Mouse (Mus musculus) heart, postnatal 0 days (tissue): ENCODE data around the gene Krtap24-1. TPM values are rescaled to one million over a fixed set of nuclear protein-coding genes. Genes with fewer than 3 reads are reported as not detected.

ENCODE experiments used
- ATAC-seq: fragments of 200-750 bp; cut with Nextera tagmentation; 2 replicates; pipeline ENCODE4 v1.8.0; 2017; ENCODE audit warnings: low read depth, moderate number of reproducible peaks, moderate library complexity; ENCODE audit not compliant: insufficient read depth
- DNase-seq: peaks from one replicate; pipeline ENCODE4 v3.0.0-alpha.2; 2016; ENCODE audit warnings: low spot score
- H3K27ac ChIP-seq: fragments of 300-500 bp; sonication (generic); 2 replicates; pipeline ENCODE4 v1.5.1; 2014; ENCODE audit warnings: low read depth, mild to moderate bottlenecking
- H3K27me3 ChIP-seq: fragments of 300-500 bp; sonication (generic); 2 replicates; pipeline ENCODE4 v1.6.1; 2014; ENCODE audit warnings: low read length, mixed read lengths; ENCODE audit not compliant: control insufficient read depth, insufficient read depth
- H3K36me3 ChIP-seq: fragments of 300-500 bp; sonication (generic); replicated peaks from 2 replicates; pipeline ENCODE4 v1.6.1; 2014; ENCODE audit warnings: low read length, mixed read lengths; ENCODE audit not compliant: control insufficient read depth, insufficient read depth
- H3K4me1 ChIP-seq: fragments of 300-500 bp; sonication (generic); 2 replicates; pipeline ENCODE4 v1.6.1; 2014; ENCODE audit warnings: antibody characterized with exemption; ENCODE audit not compliant: control insufficient read depth, insufficient read depth
- H3K4me2 ChIP-seq: fragments of 300-500 bp; sonication (generic); 2 replicates; pipeline ENCODE4 v1.6.1; 2014; ENCODE audit warnings: low read depth, mild to moderate bottlenecking, low read length, moderate library complexity
- H3K4me3 ChIP-seq: fragments of 300-500 bp; sonication (generic); 2 replicates; pipeline ENCODE4 v1.5.1; 2014; ENCODE audit warnings: low read depth, low read length
- H3K9ac ChIP-seq: fragments of 300-500 bp; sonication (generic); replicated peaks from 2 replicates; pipeline ENCODE4 v1.6.1; 2014; ENCODE audit warnings: low read depth, low read length, mixed read lengths
- H3K9me3 ChIP-seq: fragments of 300-500 bp; sonication (generic); replicated peaks from 2 replicates; pipeline ENCODE4 v1.6.1; 2016; ENCODE audit warnings: low read length; ENCODE audit not compliant: control insufficient read depth
- CTCF ChIP-seq: IDR thresholded peaks from 2 replicates; pipeline ENCODE4 v1.5.1; 2016; ENCODE audit warnings: antibody characterized with exemption, control low read depth, low read depth
- EP300 ChIP-seq: IDR thresholded peaks from 2 replicates; pipeline ENCODE4 v1.6.1; 2016; ENCODE audit warnings: antibody characterized with exemption, low read depth
- WGBS: fragments of 180-500 bp; shearing (Covaris S2); extraction: QIAGEN DNeasy Blood & Tissue Kit; methylation state at CpG from one replicate; pipeline ENCODE4 v1.1.7; 2014; 5-methylcytosine and 5-hydroxymethylcytosine counted together
- polyA plus RNA-seq: library from polyadenylated mRNA; unstranded; fragments of >200 nt; fragmentation: Nextera tagmentation; extraction: Ambion mirVana; gene quantifications from 2 replicates; pipeline ENCODE4 v1.2.1, GENCODE M21; 2015
- total RNA-seq: library from RNA; depleted of rRNA; stranded (reverse); fragments of >200 nt; gene quantifications from 2 replicates; pipeline ENCODE4 v1.2.3, GENCODE M21; 2014; ENCODE audit warnings: low replicate concordance

Gene Krtap24-1
- total and polyA plus RNA-seq, 2 experiments from 2014 or later, result not detected

DNA sequence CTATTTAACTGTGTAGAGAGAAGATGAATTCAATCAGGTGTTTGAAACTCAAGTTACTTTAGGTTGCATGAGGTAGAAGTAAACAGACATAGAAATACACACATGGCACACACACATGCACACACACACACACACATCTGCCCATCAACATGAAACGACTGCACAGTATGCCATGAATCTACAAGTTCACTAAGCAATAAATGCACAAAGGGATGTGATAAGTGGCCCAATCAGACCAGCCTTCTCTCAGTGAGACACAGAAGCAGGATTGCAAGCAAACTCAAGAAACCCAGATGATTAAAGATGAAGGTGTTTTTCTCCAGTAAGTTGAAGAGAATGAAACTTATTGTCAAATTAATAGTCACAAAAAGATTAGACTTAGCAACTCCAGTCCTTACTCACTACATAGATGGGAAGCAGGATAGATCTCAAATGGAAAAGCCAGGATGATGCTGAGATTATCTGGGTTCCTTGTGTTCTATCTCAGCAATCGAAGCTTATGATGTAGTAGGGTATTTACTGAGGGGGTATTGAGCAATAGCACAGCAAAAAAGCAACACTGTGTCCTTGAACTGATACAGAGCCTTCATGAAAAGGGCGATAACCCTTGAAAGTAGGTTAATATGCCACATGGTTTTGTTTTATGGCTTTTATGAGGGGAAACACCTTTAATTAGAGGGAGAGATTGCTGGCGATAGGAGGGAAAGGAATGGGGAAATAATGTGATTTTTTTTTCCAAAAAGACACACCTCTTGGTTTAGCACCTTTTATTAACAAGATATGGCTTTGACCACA is 36.0 kb downstream of the Krtap24-1 start:
- 63% methylated on average over 4 of the region's 4 CpGs for WGBS
- TF ChIP-seq CTCF, result no peak
- TF ChIP-seq EP300, result no peak
- no peaks in the 10 kb centered on the region for H3K36me3 ChIP-seq
- no peak overlapping the region for H3K27ac ChIP-seq
- H3K9ac ChIP-seq, result no peak overlapping the region
- no peaks in the 10 kb centered on the region for H3K9me3 ChIP-seq
- no peaks in the 10 kb centered on the region for H3K4me1 ChIP-seq
- ATAC-seq (no peak), DNase-seq (no peak)
- H3K27me3 ChIP-seq, result no peaks in the 10 kb centered on the region
- no peak overlapping the region for H3K4me2 ChIP-seq
- no peak overlapping the region for H3K4me3 ChIP-seq

- DNase-seq, result no peak
- no peak for TF ChIP-seq CTCF
- Histone ChIP-seq H3K27me3 (no peaks in the 10 kb centered on the region), H3K36me3 (no peaks in the 10 kb centered on the region), H3K4me3 (no peak overlapping the region), H3K27ac (no peak overlapping the region), H3K9me3 (no peaks in the 10 kb centered on the region), H3K4me1 (no peaks in the 10 kb centered on the region), H3K9ac (no peak overlapping the region), H3K4me2 (no peak overlapping the region)
- WGBS, result 82% methylated on average over 5 of the region's 5 CpGs
- ATAC-seq, result no peak
Observed at GRCm38 (mm10) chr16:88572904-88573404, 39.1 kb downstream of the Krtap24-1 start.

- H3K4me1 ChIP-seq, result no peaks in the 10 kb centered on the region
- no peak overlapping the region for H3K9ac ChIP-seq
- ATAC-seq (no peak), DNase-seq (no peak)
- H3K27me3 ChIP-seq, result no peaks in the 10 kb centered on the region
- H3K4me3 ChIP-seq, result no peak overlapping the region
- no peak overlapping the region for H3K27ac ChIP-seq
- TF ChIP-seq CTCF, result no peak
- TF ChIP-seq EP300, result no peak
- H3K36me3 ChIP-seq, result no peaks in the 10 kb centered on the region
- H3K4me2 ChIP-seq, result no peak overlapping the region
- no peaks in the 10 kb centered on the region for H3K9me3 ChIP-seq
Observed at GRCm38 (mm10) chr16:88570136-88570535, 41.9 kb downstream of the Krtap24-1 start.

DNA sequence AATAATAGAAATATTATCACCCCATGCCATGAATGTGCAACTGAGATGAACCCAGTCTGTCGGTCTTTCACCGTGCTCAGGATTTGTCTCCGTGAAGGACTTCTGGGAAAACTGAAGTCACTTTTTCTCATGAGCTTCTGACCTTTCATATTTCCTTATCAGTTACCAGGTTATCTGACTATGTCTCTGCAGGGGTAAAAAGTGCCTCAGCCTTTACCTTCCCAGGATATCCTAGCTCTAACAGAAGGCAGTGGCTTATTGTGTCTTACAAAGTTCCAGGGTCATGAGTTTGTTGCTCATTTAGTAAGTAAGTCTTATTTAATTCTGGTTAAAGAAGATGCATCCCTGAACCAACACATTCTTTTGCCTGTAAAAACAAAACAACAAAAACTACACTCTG is 42.3 kb downstream of the Krtap24-1 start:
- H3K4me3 ChIP-seq, result no peak overlapping the region
- ATAC-seq (no peak), DNase-seq (no peak)
- 72% methylated on average over 3 of the region's 3 CpGs for WGBS
- no peak overlapping the region for H3K9ac ChIP-seq
- no peaks in the 10 kb centered on the region for H3K36me3 ChIP-seq
- H3K4me2 ChIP-seq, result no peak overlapping the region
- no peaks in the 10 kb centered on the region for H3K9me3 ChIP-seq
- no peak for TF ChIP-seq EP300
- no peak for TF ChIP-seq CTCF
- no peaks in the 10 kb centered on the region for H3K4me1 ChIP-seq
- H3K27me3 ChIP-seq, result no peaks in the 10 kb centered on the region
- no peak overlapping the region for H3K27ac ChIP-seq

GRCm38 (mm10) chr16:88569096-88569495 is 43.0 kb downstream of the Krtap24-1 start:
- Histone ChIP-seq H3K4me1 (no peaks in the 10 kb centered on the region), H3K36me3 (no peaks in the 10 kb centered on the region), H3K4me2 (no peak overlapping the region), H3K4me3 (no peak overlapping the region), H3K27ac (no peak overlapping the region), H3K9ac (no peak overlapping the region), H3K27me3 (no peaks in the 10 kb centered on the region), H3K9me3 (no peaks in the 10 kb centered on the region)
- no peak for DNase-seq
- ATAC-seq, result no peak
- WGBS, result 60% methylated on average over 1 of the region's 1 CpGs
- TF ChIP-seq CTCF (no peak), EP300 (no peak)
